Mouse (Mus musculus) lung, embryonic 16.5 days (tissue): ENCODE results near the gene Ppp1r15b. TPM values are rescaled to one million over a fixed set of nuclear protein-coding genes. Genes with fewer than 3 reads are reported as not detected.

Experiments
- polyA plus RNA-seq: library from polyadenylated mRNA; unstranded; fragments of >200 nt; fragmentation: Nextera tagmentation; extraction: Ambion mirVana; gene quantifications from 2 replicates; pipeline ENCODE4 v1.2.1, GENCODE M21; 2015

Gene Ppp1r15b
- polyA plus RNA-seq, 1 experiment from 2014 or later: 42.5 TPM

Other genes with a start within 250 kb of the Ppp1r15b start
- 33.3 and 33.4 TPM in 2 replicates for gene Mdm4, start 100.6 kb upstream of the Ppp1r15b start, polyA plus RNA-seq
- gene Pik3c2b, start 85.5 kb upstream of the Ppp1r15b start, polyA plus RNA-seq: 5.3 and 6.2 TPM in 2 replicates
- gene Plekha6, start 33.1 kb downstream of the Ppp1r15b start, polyA plus RNA-seq: 8.0 and 8.3 TPM in 2 replicates
- gene Golt1a, start 178.7 kb downstream of the Ppp1r15b start, polyA plus RNA-seq: 0.11 and 0.21 TPM in 2 replicates
- gene Kiss1, start 190.7 kb downstream of the Ppp1r15b start, polyA plus RNA-seq: 8.0 and 9.9 TPM in 2 replicates
- 0.78 and 1.3 TPM in 2 replicates for gene Ren1, start 219.4 kb downstream of the Ppp1r15b start, polyA plus RNA-seq
- 2.9 and 3.4 TPM in 2 replicates for gene Etnk2, start 232.4 kb downstream of the Ppp1r15b start, polyA plus RNA-seq